Mouse (Mus musculus) liver, embryonic 14.5 days (tissue): ENCODE measurements at regions not wholly inside any gene's neighbourhood (a gene's known extent, or its start where the extent isn't known, plus 50 kb on each side); places are given as distances from the start of the nearest gene placed in this dataset.

Experiments used
- ATAC-seq: fragments of 200-750 bp; cut with Nextera tagmentation; 2 replicates; pipeline ENCODE4 v1.8.0; 2017; ENCODE audit warnings: moderate number of reproducible peaks, mild to moderate bottlenecking, moderate library complexity; ENCODE audit not compliant: insufficient read depth
- DNase-seq, 3 experiments: peaks; one replicate each; pipeline ENCODE4 v3.0.0-alpha.2; 2012 to 2013; ENCODE audit warnings: low read depth in 3 of 3, low spot score in 3 of 3
- H3K27ac ChIP-seq: fragments of 300-500 bp; sonication (generic); 2 replicates; pipeline ENCODE4 v1.5.1; 2014; ENCODE audit warnings: moderate library complexity, mild to moderate bottlenecking, control low read depth, inconsistent platforms
- H3K27me3 ChIP-seq: fragments of 300-500 bp; sonication (generic); 2 replicates; pipeline ENCODE4 v1.6.1; 2014; ENCODE audit warnings: mild to moderate bottlenecking, low read length, moderate library complexity; ENCODE audit not compliant: control insufficient read depth, insufficient read depth
- H3K36me3 ChIP-seq: fragments of 300-500 bp; sonication (generic); replicated peaks from 2 replicates; pipeline ENCODE4 v1.6.1; 2014; ENCODE audit warnings: low read depth; ENCODE audit not compliant: control insufficient read depth, insufficient read depth
- H3K4me1 ChIP-seq, 2 experiments: fragments of 200-500 bp in 1 of 2; fragments of 300-500 bp in 1 of 2; sonication (generic) in 1 of 2; replicated peaks; 2 replicates each; pipeline ENCODE4 v1.6.1; 2012 to 2014; ENCODE audit warnings: antibody characterized with exemption in 1 of 2, inconsistent platforms in 1 of 2, low read length in 1 of 2; ENCODE audit not compliant: control insufficient read depth in 2 of 2, insufficient read depth in 2 of 2
- H3K4me2 ChIP-seq: fragments of 300-500 bp; sonication (generic); 2 replicates; pipeline ENCODE4 v1.6.1; 2014; ENCODE audit warnings: low read depth, mild to moderate bottlenecking, control low read depth, moderate library complexity
- H3K4me3 ChIP-seq, 2 experiments: fragments of 200-500 bp in 1 of 2; fragments of 300-500 bp in 1 of 2; sonication (generic) in 1 of 2; 2 replicates each; pipeline ENCODE4 v1.5.1; 2012 to 2014; ENCODE audit warnings: low read depth in 2 of 2, low read length in 2 of 2, mild to moderate bottlenecking in 2 of 2, control low read depth in 1 of 2, inconsistent platforms in 1 of 2, moderate library complexity in 1 of 2; ENCODE audit not compliant: insufficient read depth in 1 of 2
- H3K9ac ChIP-seq: fragments of 300-500 bp; sonication (generic); replicated peaks from 2 replicates; pipeline ENCODE4 v1.6.1; 2014; ENCODE audit warnings: mild to moderate bottlenecking, control low read depth, moderate library complexity
- H3K9me3 ChIP-seq: fragments of 300-500 bp; sonication (generic); 2 replicates; pipeline ENCODE4 v1.6.1; 2016; ENCODE audit warnings: low read length, mixed read lengths; ENCODE audit not compliant: control insufficient read depth
- CTCF ChIP-seq: IDR thresholded peaks from 2 replicates; pipeline ENCODE4 v1.5.1; 2016; ENCODE audit warnings: antibody characterized with exemption, low read depth, control low read depth
- EP300 ChIP-seq: IDR thresholded peaks from 2 replicates; pipeline ENCODE4 v1.6.1; 2016; ENCODE audit warnings: antibody characterized with exemption, low read depth
- WGBS: fragments of 180-500 bp; shearing (Covaris S2); extraction: QIAGEN DNeasy Blood & Tissue Kit; methylation state at CpG from one replicate; pipeline ENCODE4 v1.1.7; 2014; ENCODE audit not compliant: insufficient replicate concordance; 5-methylcytosine and 5-hydroxymethylcytosine counted together

GRCm38 (mm10) chr1:61379771-61380517, 258.7 kb upstream of the Pard3b start:
- Histone ChIP-seq H3K9me3 (no peaks in the 10 kb centered on the region), H3K4me3 (no peak overlapping the region), H3K27ac (no peak overlapping the region), H3K27me3 (no peaks in the 10 kb centered on the region), H3K36me3 (no peaks in the 10 kb centered on the region), H3K4me2 (no peak overlapping the region), H3K4me1 (peaks cover 0 to 11% of the 10 kb centered on the region in 2 experiments; a peak in 1 of 4 replicates), H3K9ac (no peak overlapping the region)
- peak; percentile 41; the same call in 1 of the 2 replicates for ATAC-seq
- TF ChIP-seq EP300: no peak
- no peak for TF ChIP-seq CTCF
- no peak for DNase-seq
- WGBS: 55% methylated on average over 21 of the region's 21 CpGs

- TF ChIP-seq CTCF (no peak), EP300 (no peak)
- WGBS: 37% methylated on average over 4 of the region's 4 CpGs
- no peaks in the 10 kb centered on the region for H3K9me3 ChIP-seq
- DNase-seq: no peak
- no peak overlapping the region for H3K4me2 ChIP-seq
- no peaks in the 10 kb centered on the region for H3K27me3 ChIP-seq
- H3K36me3 ChIP-seq: no peaks in the 10 kb centered on the region
- no peak for ATAC-seq
- H3K9ac ChIP-seq: no peak overlapping the region
- no peak overlapping the region for H3K4me3 ChIP-seq
- no peaks in the 10 kb centered on the region for H3K4me1 ChIP-seq
- H3K27ac ChIP-seq: no peak overlapping the region
These were observed 251.0 kb upstream of the Pard3b start for GRCm38 (mm10) chr1:61387587-61387986.

GRCm38 (mm10) chr1:61397796-61398195, 240.8 kb upstream of the Pard3b start:
- H3K27me3 ChIP-seq: no peaks in the 10 kb centered on the region
- H3K4me3 ChIP-seq: no peak overlapping the region
- no peak overlapping the region for H3K27ac ChIP-seq
- no peaks in the 10 kb centered on the region for H3K9me3 ChIP-seq
- no peak overlapping the region for H3K4me2 ChIP-seq
- H3K36me3 ChIP-seq: no peaks in the 10 kb centered on the region
- no peak for DNase-seq
- no peak for ATAC-seq
- H3K4me1 ChIP-seq: no peaks in the 10 kb centered on the region
- 57% methylated on average over 6 of the region's 6 CpGs for WGBS
- no peak overlapping the region for H3K9ac ChIP-seq
- TF ChIP-seq CTCF (no peak), EP300 (no peak)

GRCm38 (mm10) chr1:61402339-61402738, 236.3 kb upstream of the Pard3b start:
- 31% methylated on average over 8 of the region's 8 CpGs for WGBS
- DNase-seq (no peak), ATAC-seq (no peak)
- no peak for TF ChIP-seq EP300
- no peak for TF ChIP-seq CTCF
- Histone ChIP-seq H3K27me3 (no peaks in the 10 kb centered on the region), H3K4me3 (no peak overlapping the region), H3K4me2 (peak overlapping the region; percentile 21), H3K4me1 (no peaks in the 10 kb centered on the region), H3K9me3 (no peaks in the 10 kb centered on the region), H3K36me3 (no peaks in the 10 kb centered on the region), H3K27ac (no peak overlapping the region), H3K9ac (no peak overlapping the region)

- TF ChIP-seq CTCF (no peak), EP300 (no peak)
- Histone ChIP-seq H3K36me3 (no peaks in the 10 kb centered on the region), H3K4me1 (no peaks in the 10 kb centered on the region), H3K4me2 (no peak overlapping the region), H3K9me3 (no peaks in the 10 kb centered on the region), H3K4me3 (no peak overlapping the region), H3K27ac (no peak overlapping the region), H3K27me3 (no peaks in the 10 kb centered on the region), H3K9ac (no peak overlapping the region)
- DNase-seq: no peak
- 58% methylated on average over 9 of the region's 9 CpGs for WGBS
- no peak for ATAC-seq
These were observed 231.4 kb upstream of the Pard3b start for GRCm38 (mm10) chr1:61407201-61407600.
